Mouse (Mus musculus) cerebellum, adult 2 months (tissue): ENCODE results near the gene Zfp618. TPM values are rescaled to one million over a fixed set of nuclear protein-coding genes. Genes with fewer than 3 reads are reported as not detected.

Experiments
- DNase-seq, 2 experiments: peaks; one replicate each; pipeline ENCODE4 v3.0.0; 2021
- H3K27ac ChIP-seq: fragments of 200-500 bp; 2 replicates; pipeline ENCODE4 v1.5.1; 2012; ENCODE audit warnings: low read length, control low read depth, inconsistent platforms; ENCODE audit not compliant: insufficient read depth
- H3K27me3 ChIP-seq: fragments of 200-500 bp; 2 replicates; pipeline ENCODE4 v1.6.1; 2012; ENCODE audit warnings: inconsistent platforms, mild to moderate bottlenecking, low read length, moderate library complexity; ENCODE audit not compliant: control insufficient read depth, insufficient read depth
- H3K4me1 ChIP-seq: fragments of 200-500 bp; 2 replicates; pipeline ENCODE4 v1.6.1; 2011; ENCODE audit warnings: low read length; ENCODE audit not compliant: control insufficient read depth, insufficient read depth
- H3K4me3 ChIP-seq: fragments of 200-500 bp; replicated peaks from 2 replicates; pipeline ENCODE3; 2011; ENCODE audit warnings: mild to moderate bottlenecking, low read depth, low read length, control low read depth; ENCODE audit not compliant: insufficient read depth
- CTCF ChIP-seq: fragments of 200-500 bp; IDR thresholded peaks from 2 replicates; pipeline ENCODE4 v1.5.1; 2011; ENCODE audit warnings: low read depth, mild to moderate bottlenecking, control low read depth, low read length, moderate library complexity, borderline replicate concordance; ENCODE audit not compliant: insufficient read depth
- POLR2A ChIP-seq: fragments of 200-500 bp; IDR thresholded peaks from 2 replicates; pipeline ENCODE4 v1.6.1; 2011; ENCODE audit warnings: low read length, control low read depth, borderline replicate concordance; ENCODE audit not compliant: insufficient read depth
- WGBS: fragments of 180-500 bp; shearing (Covaris S2); methylation state at CpG from one replicate; pipeline ENCODE4 v1.1.7; 2018; 5-methylcytosine and 5-hydroxymethylcytosine counted together
- polyA plus RNA-seq: library from polyadenylated mRNA; depleted of rRNA; stranded (reverse); fragments of >200 nt; gene quantifications from 2 replicates; pipeline ENCODE4 v1.2.3, GENCODE M21; 2012

Gene Zfp618
- polyA plus RNA-seq, 1 experiment = 2.7 TPM

DNA sequence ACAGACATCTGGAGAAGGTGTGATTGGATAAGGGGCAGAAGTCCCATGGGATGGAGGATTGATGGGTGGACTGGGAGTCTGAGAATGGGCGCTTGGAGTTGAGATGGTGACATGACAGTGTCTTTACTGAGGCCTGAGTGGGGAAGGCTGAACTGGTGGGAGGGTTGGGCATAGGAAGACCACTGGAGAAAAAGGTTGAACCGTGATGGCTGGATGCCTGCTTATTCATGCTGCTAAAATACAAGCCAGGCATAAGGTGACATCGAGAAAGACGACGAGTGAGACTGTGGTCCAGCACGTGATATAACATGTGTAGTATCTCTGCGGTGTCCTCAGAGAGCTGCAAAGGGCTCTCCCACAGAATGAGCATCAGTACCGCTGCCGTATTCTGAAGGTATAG, 59.9 kb downstream of the Zfp618 start:
- Histone ChIP-seq H3K27ac (no peak overlapping the region), H3K4me1 (no peaks in the 10 kb centered on the region), H3K4me3 (no peak overlapping the region), H3K27me3 (no peaks in the 10 kb centered on the region)
- TF ChIP-seq CTCF (no peak), POLR2A (no peak)
- WGBS = 77% methylated on average over 9 of the region's 9 CpGs
- no peak for DNase-seq

DNA sequence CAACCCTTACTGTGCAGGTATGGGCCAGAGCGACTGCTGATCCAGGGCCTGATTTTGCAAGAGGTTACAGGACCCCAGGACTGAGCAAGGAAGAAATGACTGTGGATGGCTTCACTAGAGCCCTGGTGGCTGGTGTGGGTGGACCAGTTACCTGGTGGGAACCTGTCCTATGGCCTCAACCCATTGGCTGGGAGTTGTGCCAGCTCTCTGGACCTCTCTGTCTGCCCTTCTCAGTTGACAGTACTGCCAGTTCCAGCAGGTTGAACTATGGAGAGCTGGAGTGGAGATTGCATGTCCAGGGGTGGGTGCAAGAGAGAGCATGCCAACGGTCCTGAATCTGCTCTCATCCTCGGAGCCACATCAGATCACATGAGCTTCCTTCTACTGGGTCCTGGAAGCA, 60.9 kb downstream of the Zfp618 start:
- Histone ChIP-seq H3K4me1 (no peaks in the 10 kb centered on the region), H3K4me3 (no peak overlapping the region), H3K27ac (no peak overlapping the region), H3K27me3 (no peaks in the 10 kb centered on the region)
- TF ChIP-seq POLR2A (no peak), CTCF (no peak)
- DNase-seq = no peak
- 92% methylated on average over 3 of the region's 3 CpGs for WGBS

DNA sequence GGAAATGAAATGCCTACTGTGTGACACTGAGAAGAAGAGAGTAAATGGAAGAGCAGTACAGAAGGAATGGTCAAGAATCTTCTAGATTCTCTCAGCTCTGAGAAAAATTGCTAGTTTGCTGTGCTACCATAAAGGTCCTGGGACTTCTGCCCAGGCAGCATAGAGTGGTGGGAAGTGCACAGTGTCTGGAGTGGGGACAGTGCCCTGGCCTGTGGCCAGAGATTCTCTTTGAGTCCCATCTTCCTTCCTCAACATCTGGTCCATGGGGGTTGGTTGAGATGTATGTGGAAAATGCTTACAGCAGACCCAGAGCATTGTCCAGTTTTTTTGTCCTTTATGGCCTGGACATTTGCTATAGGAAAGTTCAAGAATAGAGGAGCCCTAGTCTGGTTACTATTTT, 62.1 kb downstream of the Zfp618 start:
- H3K4me1 ChIP-seq = no peaks in the 10 kb centered on the region
- TF ChIP-seq POLR2A = no peak
- TF ChIP-seq CTCF = no peak
- H3K27me3 ChIP-seq = no peaks in the 10 kb centered on the region
- no peak for DNase-seq
- no peak overlapping the region for H3K27ac ChIP-seq
- no peak overlapping the region for H3K4me3 ChIP-seq

DNA sequence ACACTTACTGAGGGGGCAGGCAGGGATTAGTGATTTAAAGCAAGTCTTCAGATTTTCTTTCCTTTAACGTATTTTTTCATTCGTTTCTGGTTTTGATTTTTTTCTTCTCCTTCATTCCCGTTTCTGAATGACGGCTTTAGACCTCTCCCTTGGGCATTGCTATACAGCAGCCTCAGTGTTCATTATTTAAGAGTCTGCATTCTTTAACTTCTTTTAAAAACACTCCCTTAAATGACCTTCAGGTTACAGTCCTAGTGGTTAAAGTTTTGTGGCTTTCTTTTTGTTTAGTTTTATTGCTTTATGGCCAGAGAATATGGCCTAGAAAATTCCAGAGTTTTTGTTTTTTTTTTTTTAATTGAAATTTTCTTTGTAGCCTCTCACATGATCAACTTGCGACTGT, 64.8 kb downstream of the Zfp618 start:
- no peak overlapping the region for H3K4me3 ChIP-seq
- no peak for DNase-seq
- H3K27ac ChIP-seq = no peak overlapping the region
- 83% methylated on average over 5 of the region's 5 CpGs for WGBS
- no peaks in the 10 kb centered on the region for H3K4me1 ChIP-seq
- H3K27me3 ChIP-seq = no peaks in the 10 kb centered on the region
- TF ChIP-seq POLR2A (no peak), CTCF (no peak)

DNA sequence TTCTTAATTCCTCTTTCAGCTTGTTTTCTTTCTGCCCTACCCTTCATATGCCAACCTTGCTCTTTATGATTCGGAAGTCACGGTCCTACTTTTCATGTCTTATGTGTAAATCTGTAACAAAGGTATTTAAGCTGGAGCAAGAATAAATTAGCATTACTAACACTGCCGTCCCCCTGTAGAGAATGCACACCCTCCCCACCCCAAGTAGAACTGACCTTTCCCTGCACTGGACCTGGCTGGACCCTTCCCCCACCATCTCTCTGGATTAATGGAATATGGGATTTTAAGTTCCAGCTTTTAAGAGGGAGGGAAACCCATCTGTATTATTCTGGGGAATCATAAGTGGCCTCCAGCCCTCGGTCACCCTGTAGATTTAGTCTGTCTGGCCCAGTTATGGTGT, 65.9 kb downstream of the Zfp618 start:
- Histone ChIP-seq H3K4me1 (no peaks in the 10 kb centered on the region), H3K4me3 (no peak overlapping the region), H3K27ac (no peak overlapping the region), H3K27me3 (no peaks in the 10 kb centered on the region)
- WGBS = 97% methylated on average over 4 of the region's 4 CpGs
- TF ChIP-seq CTCF (no peak), POLR2A (no peak)
- DNase-seq = no peak

DNA sequence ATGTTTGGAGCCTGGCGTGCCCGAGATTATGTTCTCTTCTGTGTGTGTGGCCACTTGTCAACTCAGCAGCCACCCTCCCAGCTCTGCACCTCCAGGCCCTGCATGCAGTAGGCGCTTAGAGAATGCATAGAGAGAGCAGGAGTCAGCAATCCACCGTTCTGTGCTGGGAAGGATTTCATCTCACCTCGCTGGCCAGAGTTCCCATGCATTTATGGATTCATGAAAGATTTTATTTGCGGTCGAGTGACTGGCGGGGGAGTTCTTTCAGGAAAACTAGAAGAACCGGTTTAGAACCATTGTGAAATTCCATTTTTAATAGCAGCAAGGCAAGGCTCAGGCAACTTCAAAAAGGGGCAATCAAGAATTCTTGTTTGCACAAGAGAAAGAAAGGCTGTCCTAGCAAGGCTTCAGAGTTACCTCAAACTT, 67.2 kb downstream of the Zfp618 start:
- Histone ChIP-seq H3K27me3 (no peaks in the 10 kb centered on the region), H3K27ac (no peak overlapping the region), H3K4me3 (no peak overlapping the region), H3K4me1 (0 out of 2 replicates have a peak, but pooled peaks cover under 1% of the 10 kb centered on the region)
- TF ChIP-seq CTCF (no peak), POLR2A (no peak)
- 86% methylated on average over 9 of the region's 9 CpGs for WGBS
- DNase-seq = no peak

DNA sequence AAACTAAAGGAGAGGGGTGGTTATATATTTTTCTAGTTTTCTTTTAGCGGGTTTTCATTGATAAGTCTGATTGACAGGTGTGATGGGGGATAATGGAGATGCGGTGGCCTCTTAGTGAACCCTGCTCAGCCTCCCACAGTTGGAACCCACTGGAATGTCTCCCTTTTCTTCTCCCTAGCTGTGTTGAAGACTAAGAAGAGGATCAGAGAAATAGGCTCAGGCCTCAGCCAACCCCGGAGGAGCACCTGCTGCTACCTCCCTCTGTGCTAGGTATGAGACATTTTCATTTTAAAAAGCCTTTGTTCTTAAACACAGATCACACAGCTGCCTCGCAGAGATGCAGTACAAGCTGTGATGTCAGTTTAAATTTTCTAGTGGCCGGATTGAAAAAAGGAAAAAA, 68.4 kb downstream of the Zfp618 start:
- H3K4me3 ChIP-seq = no peak overlapping the region
- TF ChIP-seq CTCF = no peak
- TF ChIP-seq POLR2A = no peak
- no peak overlapping the region for H3K27ac ChIP-seq
- 58% methylated on average over 5 of the region's 5 CpGs for WGBS
- DNase-seq = no peak
- H3K27me3 ChIP-seq = no peaks in the 10 kb centered on the region
- H3K4me1 ChIP-seq = 0 out of 2 replicates have a peak, but pooled peaks cover 2% of the 10 kb centered on the region

DNA sequence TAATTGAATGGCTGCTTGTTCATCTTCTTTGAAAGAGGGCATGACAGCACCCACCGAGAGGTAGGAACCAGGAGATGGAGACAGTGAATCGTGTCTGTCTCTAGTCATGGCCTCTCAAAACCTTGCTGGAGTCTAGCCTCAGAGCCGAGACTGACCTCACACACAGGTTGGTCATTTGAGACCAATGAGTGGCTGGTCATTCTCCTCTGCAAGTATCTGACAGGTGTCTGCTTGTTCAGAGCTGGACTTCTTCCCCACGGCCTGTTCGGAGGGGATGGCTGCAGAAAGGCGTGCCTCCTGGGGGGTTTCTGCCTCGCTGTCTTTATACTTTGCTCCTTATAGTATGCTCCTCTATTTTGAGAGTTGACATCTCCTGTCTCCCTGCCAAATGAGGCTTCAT, 70.6 kb downstream of the Zfp618 start:
- Histone ChIP-seq H3K27me3 (no peaks in the 10 kb centered on the region), H3K27ac (no peak overlapping the region), H3K4me3 (no peak overlapping the region), H3K4me1 (0 out of 2 replicates have a peak, but pooled peaks cover 2% of the 10 kb centered on the region)
- DNase-seq = no peak
- 93% methylated on average over 7 of the region's 7 CpGs for WGBS
- no peak for TF ChIP-seq CTCF
- no peak for TF ChIP-seq POLR2A
